8 mouse cellular contexts compared by ENCODE assay signal in the genomic region with DNA sequence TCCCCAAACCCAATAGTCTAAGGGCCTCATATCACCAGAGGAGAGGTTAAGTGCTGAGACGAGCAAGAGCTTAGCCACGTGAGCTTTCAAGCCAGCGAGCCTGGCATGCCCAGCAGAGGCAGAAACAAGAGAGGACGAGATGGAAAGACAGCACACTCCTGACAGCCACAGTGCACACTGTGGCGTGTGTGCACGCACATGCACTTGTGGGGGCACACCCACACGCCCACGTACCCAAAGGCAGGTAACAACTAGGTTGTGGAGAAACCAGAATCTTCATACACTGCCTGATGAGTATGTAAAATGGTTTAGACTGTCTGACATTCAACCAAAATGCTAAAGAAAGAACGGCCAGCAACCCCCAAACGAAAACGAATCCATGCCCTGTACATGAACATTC. TPM values are rescaled to one million over a fixed set of nuclear protein-coding genes. Genes with fewer than 3 reads are reported as not detected.
A peak's percentile ranks its signal among the peaks of the same experiment; 100 is the strongest.
DNase-seq lines count a peak whose midpoint lies in the region; ATAC-seq and TF ChIP-seq lines count a peak whose summit lies in the region.

No protein-coding gene starts in this region.

- no peak for ATAC-seq in kidney, embryonic 16.5 days (ENCODE audit: low FRiP score, low TSS enrichment)
- no peak for ATAC-seq in embryonic facial prominence, embryonic 14.5 days (ENCODE audit: low read depth)
- no peak for ATAC-seq in intestine, embryonic 14.5 days (replicated peaks; ENCODE audit: low FRiP score, low TSS enrichment, low read depth)
- ATAC-seq in megakaryocyte-erythroid progenitor cell, adult 5-6 weeks (replicated peaks; ENCODE audit: low FRiP score, low TSS enrichment, poor library complexity, severe bottlenecking): no peak

- H3K27me3 ChIP-seq in kidney, embryonic 16.5 days (ENCODE audit: insufficient read depth, low read length): no peaks in the 10 kb centered on the region
- no peaks in the 10 kb centered on the region for H3K27me3 ChIP-seq in embryonic facial prominence, embryonic 14.5 days (replicated peaks; ENCODE audit: control insufficient read depth, insufficient read depth, low read length)
- H3K27me3 ChIP-seq in intestine, embryonic 14.5 days (replicated peaks; ENCODE audit: control insufficient read depth, insufficient read depth, low read length): no peaks in the 10 kb centered on the region
- no peaks in the 10 kb centered on the region for H3K27me3 ChIP-seq in myocyte (ENCODE audit: control insufficient read depth, insufficient read depth, insufficient read length)

- 49% methylated on average over 11 of the region's 11 CpGs for WGBS in kidney, embryonic 16.5 days
- WGBS in embryonic facial prominence, embryonic 14.5 days: 35% methylated on average over 11 of the region's 11 CpGs
- WGBS in intestine, embryonic 14.5 days: 74% methylated on average over 11 of the region's 11 CpGs

- 0 out of 2 replicates have a peak overlapping the region, but pooled peaks have one; percentile 66 for H3K4me3 ChIP-seq in kidney, embryonic 16.5 days (ENCODE audit: low read length)
- H3K4me3 ChIP-seq in embryonic facial prominence, embryonic 14.5 days (ENCODE audit: low read depth, low read length): peak overlapping the region; percentile 80
- H3K4me3 ChIP-seq in intestine, embryonic 14.5 days (ENCODE audit: low read depth, low read length): no peak overlapping the region; the same call in 1 of the 2 replicates
- H3K4me3 ChIP-seq in myocyte: peak overlapping the region; percentile 53

- H3K27ac ChIP-seq in kidney, embryonic 16.5 days (ENCODE audit: low read length): no peak overlapping the region
- H3K27ac ChIP-seq in embryonic facial prominence, embryonic 14.5 days (replicated peaks; ENCODE audit: low read depth, low read length): 0 out of 2 replicates have a peak overlapping the region, but pooled peaks have one; percentile 4
- no peak overlapping the region for H3K27ac ChIP-seq in intestine, embryonic 14.5 days (ENCODE audit: low read depth)

- peaks cover 26% of the 10 kb centered on the region for H3K4me1 ChIP-seq in kidney, embryonic 16.5 days (ENCODE audit: insufficient read depth, low read length)
- H3K4me1 ChIP-seq in embryonic facial prominence, embryonic 14.5 days (ENCODE audit: control insufficient read depth, insufficient read depth, low read length): peaks cover 21% of the 10 kb centered on the region
- peaks cover 10% of the 10 kb centered on the region for H3K4me1 ChIP-seq in intestine, embryonic 14.5 days (replicated peaks; ENCODE audit: control insufficient read depth, insufficient read depth, low read length)

- peaks cover 37% of the 10 kb centered on the region for H3K79me2 ChIP-seq in myocyte (ENCODE audit: control insufficient read depth, insufficient read depth)

- H3K36me3 ChIP-seq in kidney, embryonic 16.5 days (ENCODE audit: insufficient read depth, low read length): peaks cover 36% of the 10 kb centered on the region
- H3K36me3 ChIP-seq in embryonic facial prominence, embryonic 14.5 days (ENCODE audit: control insufficient read depth, insufficient read depth, low read length): peaks cover 37% of the 10 kb centered on the region
- peaks cover 36% of the 10 kb centered on the region for H3K36me3 ChIP-seq in intestine, embryonic 14.5 days (ENCODE audit: control insufficient read depth, insufficient read depth, low read length)
- H3K36me3 ChIP-seq in myocyte (ENCODE audit: control insufficient read depth, insufficient read depth): peaks cover 30% of the 10 kb centered on the region

- no peak for DNase-seq in kidney, postnatal 4 days
- no peak for DNase-seq in embryonic facial prominence, embryonic 14.5 days (ENCODE audit: low spot score)
- no peak for DNase-seq in intestine, embryonic 14.5 days (ENCODE audit: low spot score)
- DNase-seq in B cell, adult 2 months: no peak
- no peak for DNase-seq in urinary bladder, postnatal 25 days (ENCODE audit: low spot score)

- no peaks in the 10 kb centered on the region for H3K9me3 ChIP-seq in kidney, embryonic 16.5 days (ENCODE audit: low read length)
- H3K9me3 ChIP-seq in embryonic facial prominence, embryonic 14.5 days (ENCODE audit: control insufficient read depth, low read length): no peaks in the 10 kb centered on the region
- no peaks in the 10 kb centered on the region for H3K9me3 ChIP-seq in intestine, embryonic 14.5 days (ENCODE audit: control insufficient read depth, low read length)

- H3K9ac ChIP-seq in kidney, embryonic 16.5 days (replicated peaks; ENCODE audit: low read length): no peak overlapping the region; the same call in 1 of the 2 replicates
- peak overlapping the region; percentile 95; the same call in 1 of the 2 replicates for H3K9ac ChIP-seq in embryonic facial prominence, embryonic 14.5 days (ENCODE audit: low read depth, low read length)
- H3K9ac ChIP-seq in intestine, embryonic 14.5 days (ENCODE audit: low read length): no peak overlapping the region

- TF ChIP-seq POLR2A in myocyte (IDR thresholded peaks at IDR 0.05; ENCODE audit: insufficient read length, low read depth): no peak

- peak overlapping the region; percentile 58 for H3K4me2 ChIP-seq in kidney, embryonic 16.5 days (replicated peaks; ENCODE audit: low read depth, low read length)
- peak overlapping the region; percentile 79 for H3K4me2 ChIP-seq in embryonic facial prominence, embryonic 14.5 days (ENCODE audit: low read depth, low read length)
- peak overlapping the region; percentile 86 for H3K4me2 ChIP-seq in intestine, embryonic 14.5 days (ENCODE audit: low read length)
- peak overlapping the region; percentile 74 for H3K4me2 ChIP-seq in myocyte (ENCODE audit: low read depth)

- H3ac ChIP-seq in myocyte (ENCODE audit: control insufficient read depth, insufficient read length): no peak overlapping the region

TF ChIP-seq in myocyte, 11 proteins besides CTCF, POLR2A, EP300 and RAD21:
- TF ChIP-seq MAX (IDR thresholded peaks at IDR 0.05; ENCODE audit: low read depth) (no peak), MYOG (IDR thresholded peaks at IDR 0.05; ENCODE audit: control insufficient read depth in 1 of 3, insufficient read depth in 1 of 3, insufficient read length in 2 of 3, low read depth in 2 of 3) (no peak), MYOD1 (IDR thresholded peaks at IDR 0.05; ENCODE audit: control insufficient read depth in 1 of 3, insufficient read length in 2 of 3, low read depth in 2 of 3) (no peak), TCF3 (IDR thresholded peaks at IDR 0.05; ENCODE audit: insufficient read length, low read depth) (no peak), REST (IDR thresholded peaks at IDR 0.05; ENCODE audit: insufficient read depth, insufficient read length) (no peak), CEBPB (IDR thresholded peaks at IDR 0.05; ENCODE audit: insufficient read depth, poor library complexity, severe bottlenecking) (no peak), POLR2AphosphoS2 (IDR thresholded peaks at IDR 0.05; ENCODE audit: insufficient read length, low read depth) (no peak), E2F4 (IDR thresholded peaks at IDR 0.05; ENCODE audit: insufficient read depth) (no peak), SRF (IDR thresholded peaks at IDR 0.05; ENCODE audit: control insufficient read depth, insufficient read length, low read depth) (no peak), TCF12 (IDR thresholded peaks at IDR 0.05; ENCODE audit: insufficient read depth, poor library complexity, severe bottlenecking) (no peak), USF1 (IDR thresholded peaks at IDR 0.05; ENCODE audit: low read depth) (no peak)
TF ChIP-seq in myocyte: peak in this region for 0.

RNA-seq across cellular contexts. Expression of gene Degs1, which starts 2.0 kb away (rescaled TPM):
- 131 and 134 TPM in 2 replicates for polyA plus RNA-seq in kidney, embryonic 16.5 days (2015; fragmentation: Nextera tagmentation; extraction: Ambion mirVana)
- 149 and 152 TPM in 2 replicates for polyA plus RNA-seq in embryonic facial prominence, embryonic 14.5 days (2014; fragmentation: Nextera tagmentation; extraction: Ambion mirVana)
- polyA plus RNA-seq in intestine, embryonic 14.5 days (2014; fragmentation: Nextera tagmentation; extraction: Ambion mirVana): 119 and 126 TPM in 2 replicates
- 110 TPM for polyA plus RNA-seq in myocyte (2012; fragmentation: generic; extraction: Trizol)
- total RNA-seq in megakaryocyte-erythroid progenitor cell, adult 5-6 weeks (2014; fragmentation: Nextera tagmentation): 37.5 and 39.8 TPM in 2 replicates
- 35.8 and 36.9 TPM in 2 replicates for total RNA-seq in megakaryocyte-erythroid progenitor cell, adult 5-6 weeks (2017)
